In genomic region chr1:180990671-180991070, GRCm38 (mm10) we compare ENCODE assay signal across 30 mouse cellular contexts. TPM values are rescaled to one million over a fixed set of nuclear protein-coding genes. Genes with fewer than 3 reads are reported as not detected.
"Had no signal": no experiment of that assay in that cellular context is flagged by ENCODE, and none has a peak within 500 bp of the region (broad histone marks: within the 10 kb centered on the region; RNA-seq: fewer than 3 reads in every experiment).

No protein-coding gene starts in this region.

- DNase-seq: left cerebral cortex, postnatal 4 days; liver, embryonic 13.5 days; liver, postnatal 0 days; lung, adult 18-20 months; lung, adult 2 months; lung, embryonic 14.5 days; lung, postnatal 10 days; lung, postnatal 14 days; lung, postnatal 36 days; lung, postnatal 4 days; midbrain, embryonic 14.5 days had no signal

- H3K27ac ChIP-seq: limb, embryonic 10.5 days; limb, embryonic 12.5 days; limb, embryonic 13.5 days; limb, embryonic 15.5 days; liver, embryonic 12.5 days; liver, embryonic 13.5 days; liver, embryonic 14.5 days; liver, embryonic 15.5 days; lung, embryonic 15.5 days; macrophage; midbrain, embryonic 10.5 days; midbrain, embryonic 12.5 days; midbrain, embryonic 13.5 days; midbrain, embryonic 15.5 days; neural tube, embryonic 12.5 days had no signal

- H3K36me3 ChIP-seq: limb, embryonic 10.5 days; limb, embryonic 12.5 days; limb, embryonic 13.5 days; limb, embryonic 15.5 days; liver, embryonic 12.5 days; liver, embryonic 13.5 days; liver, embryonic 15.5 days; lung, embryonic 15.5 days; midbrain, embryonic 10.5 days; midbrain, embryonic 12.5 days; midbrain, embryonic 13.5 days; midbrain, embryonic 15.5 days; neural tube, embryonic 12.5 days had no signal

- H3K4me1 ChIP-seq: limb, embryonic 10.5 days; limb, embryonic 12.5 days; limb, embryonic 13.5 days; limb, embryonic 15.5 days; liver, embryonic 12.5 days; liver, embryonic 13.5 days; liver, embryonic 15.5 days; lung, embryonic 15.5 days; midbrain, embryonic 13.5 days; neural tube, embryonic 12.5 days had no signal

- H3K27me3 ChIP-seq: limb, embryonic 12.5 days; limb, embryonic 13.5 days; limb, embryonic 15.5 days; lung, embryonic 15.5 days; midbrain, embryonic 12.5 days; midbrain, embryonic 13.5 days; midbrain, embryonic 15.5 days; neural tube, embryonic 12.5 days had no signal

- H3K4me3 ChIP-seq: limb, embryonic 10.5 days; limb, embryonic 12.5 days; limb, embryonic 13.5 days; limb, embryonic 15.5 days; liver, embryonic 12.5 days; liver, embryonic 13.5 days; liver, embryonic 15.5 days; lung, embryonic 15.5 days; megakaryocyte, embryonic 14.5 days; midbrain, embryonic 10.5 days; midbrain, embryonic 12.5 days; midbrain, embryonic 13.5 days; midbrain, embryonic 15.5 days; myocyte; neural tube, embryonic 12.5 days had no signal

- H3K9ac ChIP-seq: limb, embryonic 12.5 days; limb, embryonic 13.5 days; limb, embryonic 15.5 days; liver, embryonic 12.5 days; liver, embryonic 13.5 days; liver, embryonic 14.5 days; liver, embryonic 15.5 days; liver, postnatal 0 days; lung, embryonic 14.5 days; lung, embryonic 15.5 days; midbrain, embryonic 12.5 days; midbrain, embryonic 13.5 days; midbrain, embryonic 15.5 days; neural tube, embryonic 12.5 days had no signal

RNA-seq across cellular contexts. Expression of gene Ephx1, which starts 30.0 kb away (rescaled TPM):
- total RNA-seq: megakaryocyte-erythroid progenitor cell, adult 5-6 weeks had no signal

RNA-seq across cellular contexts. Expression of gene Lefty1, which starts 55.8 kb away (rescaled TPM):
- total RNA-seq: monocyte, adult 5-6 weeks had no signal
- polyA plus RNA-seq: midbrain, embryonic 13.5 days; midbrain, embryonic 16.5 days had no signal
